Mouse (Mus musculus) olfactory bulb, adult 2 months (tissue): ENCODE measurements around the gene Wnt10b.

ENCODE experiments used
- CTCF ChIP-seq: fragments of 200-500 bp; IDR thresholded peaks from 2 replicates; pipeline ENCODE4 v1.5.1; 2012; ENCODE audit warnings: low read depth, mild to moderate bottlenecking, low read length, moderate library complexity; ENCODE audit not compliant: insufficient read depth
- POLR2A ChIP-seq: fragments of 200-500 bp; IDR thresholded peaks from 2 replicates; pipeline ENCODE4 v1.6.1; 2012; ENCODE audit warnings: mild to moderate bottlenecking, low read depth, low read length, moderate library complexity; ENCODE audit not compliant: insufficient read depth

- TF ChIP-seq CTCF = no peak
- TF ChIP-seq POLR2A = no peak
Measured at GRCm38 (mm10) chr15:98796803-98797595, 19.0 kb upstream of the Wnt10b start.
